Mouse (Mus musculus) CH12.LX (cell line): ENCODE data around the gene Exph5.

Source experiments
- CHD2 ChIP-seq: IDR thresholded peaks from 2 replicates; pipeline ENCODE4 v1.6.1; 2011; ENCODE audit warnings: low read length, improper control_type of control experiment
- CTCF ChIP-seq, 2 experiments: IDR thresholded peaks in 1 of 2; conservative IDR thresholded peaks in 1 of 2; 2 replicates each; pipeline ENCODE4 v1.5.1; 2011 to 2012; ENCODE audit warnings: low read depth in 2 of 2, low read length in 2 of 2, improper control_type of control experiment in 1 of 2, inconsistent platforms in 1 of 2, mild to moderate bottlenecking in 1 of 2, moderate library complexity in 1 of 2
- EP300 ChIP-seq: IDR thresholded peaks from 2 replicates; pipeline ENCODE4 v1.6.1; 2011; ENCODE audit warnings: low read length, improper control_type of control experiment
- MAX ChIP-seq: IDR thresholded peaks from 2 replicates; pipeline ENCODE4 v1.6.1; 2011; ENCODE audit warnings: low read length, improper control_type of control experiment
- MEF2A ChIP-seq: IDR thresholded peaks from 2 replicates; pipeline ENCODE4 v1.6.1; 2014; ENCODE audit warnings: low read depth, mild to moderate bottlenecking, inconsistent platforms, low read length, improper control_type of control experiment, borderline replicate concordance
- NRF1 ChIP-seq: IDR thresholded peaks from 2 replicates; pipeline ENCODE4 v1.6.1; 2014; ENCODE audit warnings: low read depth, mild to moderate bottlenecking, inconsistent platforms, low read length, improper control_type of control experiment, moderate library complexity
- POLR2A ChIP-seq: IDR thresholded peaks from 2 replicates; pipeline ENCODE4 v1.6.1; 2011; ENCODE audit warnings: low read depth, mild to moderate bottlenecking, improper control_type of control experiment, low read length
- POLR2AphosphoS2 ChIP-seq: IDR thresholded peaks from 2 replicates; pipeline ENCODE4 v1.6.1; 2011; ENCODE audit warnings: low read depth, low read length, improper control_type of control experiment
- RAD21 ChIP-seq: IDR thresholded peaks from 2 replicates; pipeline ENCODE4 v1.6.1; 2011; ENCODE audit warnings: low read depth, mild to moderate bottlenecking, low read length, improper control_type of control experiment, moderate library complexity
- USF2 ChIP-seq: conservative IDR thresholded peaks from 2 replicates; pipeline ENCODE4 v1.6.1; 2011; ENCODE audit warnings: low read depth, low read length, improper control_type of control experiment
- ZNF384 ChIP-seq: IDR thresholded peaks from 2 replicates; pipeline ENCODE4 v1.6.1; 2012; ENCODE audit warnings: low read depth, low read length, improper control_type of control experiment, inconsistent platforms

GRCm38 (mm10) chr9:53371339-53371738 lies 69.9 kb downstream of the Exph5 start:
- no peak for TF ChIP-seq NRF1
- TF ChIP-seq POLR2A: no peak
- TF ChIP-seq MEF2A: no peak
- no peak for TF ChIP-seq EP300
- no peak for TF ChIP-seq CTCF (conservative IDR thresholded peaks at IDR 0.05 in 1 of 2, IDR thresholded peaks at IDR 0.05 in 1 of 2; ENCODE audit: low read depth in 2 of 2, low read length in 2 of 2)
- no peak for TF ChIP-seq CHD2
- TF ChIP-seq RAD21: no peak
- TF ChIP-seq USF2: no peak
- no peak for TF ChIP-seq POLR2AphosphoS2
- no peak for TF ChIP-seq MAX
- no peak for TF ChIP-seq ZNF384
